Mouse (Mus musculus): ENCODE results near the gene Gm11627. TPM values are rescaled to one million over a fixed set of nuclear protein-coding genes. Genes with fewer than 3 reads are reported as not detected.

Gm11627 gene
- polyA plus RNA-seq, 1 experiment from 2014 or later: 7.3 TPM

DNA sequence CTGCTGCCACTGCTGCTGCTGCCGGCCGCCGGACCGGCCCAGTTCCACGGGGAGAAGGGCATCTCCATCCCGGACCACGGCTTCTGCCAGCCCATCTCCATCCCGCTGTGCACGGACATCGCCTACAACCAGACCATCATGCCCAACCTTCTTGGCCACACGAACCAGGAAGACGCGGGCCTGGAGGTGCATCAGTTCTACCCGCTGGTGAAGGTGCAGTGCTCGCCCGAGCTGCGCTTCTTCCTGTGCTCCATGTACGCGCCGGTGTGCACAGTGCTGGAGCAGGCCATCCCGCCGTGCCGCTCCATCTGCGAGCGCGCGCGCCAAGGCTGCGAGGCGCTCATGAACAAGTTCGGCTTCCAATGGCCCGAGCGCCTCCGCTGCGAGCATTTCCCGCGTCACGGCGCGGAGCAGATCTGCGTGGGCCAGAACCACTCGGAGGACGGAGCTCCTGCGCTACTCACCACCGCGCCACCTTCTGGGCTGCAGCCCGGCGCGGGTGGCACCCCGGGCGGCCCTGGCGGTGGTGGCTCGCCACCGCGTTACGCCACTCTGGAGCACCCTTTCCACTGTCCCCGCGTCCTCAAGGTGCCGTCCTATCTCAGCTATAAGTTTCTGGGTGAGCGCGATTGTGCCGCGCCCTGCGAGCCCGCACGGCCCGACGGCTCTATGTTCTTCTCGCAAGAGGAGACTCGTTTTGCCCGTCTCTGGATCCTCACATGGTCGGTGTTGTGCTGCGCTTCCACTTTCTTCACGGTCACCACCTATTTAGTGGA lies 25.7 kb upstream of the Gm11627 start:
- DNase-seq (ENCODE audit: low spot score) (no peak), ATAC-seq (ENCODE audit: low FRiP score) (peak; percentile 60)
- H3K9ac ChIP-seq (ENCODE audit: low read depth, low read length): peak overlapping the region; percentile 96
- H3K4me3 ChIP-seq (ENCODE audit: low read depth, low read length): peak overlapping the region; percentile 87
- WGBS: under 1% methylated on average over 70 of the region's 74 CpGs
- H3K4me1 ChIP-seq (replicated peaks; ENCODE audit: control insufficient read depth, insufficient read depth, low read length): peaks cover 19% of the 10 kb centered on the region
- no peaks in the 10 kb centered on the region for H3K36me3 ChIP-seq (ENCODE audit: control insufficient read depth, insufficient read depth, low read length)
- peak overlapping the region; percentile 78 for H3K4me2 ChIP-seq (replicated peaks; ENCODE audit: low read depth, low read length)
- H3K27me3 ChIP-seq (ENCODE audit: control insufficient read depth, insufficient read depth, low read length): no peaks in the 10 kb centered on the region
- peak overlapping the region; percentile 99 for H3K27ac ChIP-seq (ENCODE audit: low read depth, low read length)
- no peaks in the 10 kb centered on the region for H3K9me3 ChIP-seq (ENCODE audit: control insufficient read depth, low read length)

DNA sequence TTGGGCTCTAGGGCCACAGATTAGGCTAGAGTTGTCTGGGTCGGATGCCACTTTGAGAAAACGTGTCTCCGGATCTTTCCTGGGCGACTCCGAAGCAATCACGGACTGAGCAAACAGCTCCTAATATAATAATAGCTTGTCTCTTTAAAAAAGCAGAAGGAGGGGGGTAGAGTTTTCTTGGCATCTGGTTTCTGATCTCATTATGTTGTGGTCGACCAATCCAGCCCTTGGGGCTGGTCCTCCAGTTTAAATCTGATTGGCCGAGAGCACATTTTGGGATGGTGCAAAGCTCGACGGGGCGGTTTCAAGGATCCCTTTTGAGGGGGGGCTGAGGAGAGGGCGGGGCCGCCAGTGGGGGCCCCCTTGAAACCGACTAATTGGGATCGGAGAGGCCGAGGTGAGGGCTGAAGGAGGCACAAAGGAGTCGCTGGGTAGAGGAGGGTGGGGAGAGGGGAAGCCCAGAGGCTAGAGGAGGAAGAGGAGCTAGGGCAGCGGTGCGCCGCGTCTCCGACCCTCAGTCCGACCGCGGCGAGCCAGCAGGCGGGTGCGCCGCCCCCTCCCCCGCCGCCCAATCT lies 24.8 kb upstream of the Gm11627 start, which contains the start of gene Fzd2:
Gene Fzd2, plus strand, starts transcription at position 387 of the 575 bp plus-strand sequence.
- Histone ChIP-seq H3K4me2 (replicated peaks; ENCODE audit: low read depth, low read length) (peak within 1 kb of the TSS; percentile 78), H3K27ac (ENCODE audit: low read depth, low read length) (peak within 1 kb of the TSS; percentile 99), H3K4me1 (replicated peaks; ENCODE audit: control insufficient read depth, insufficient read depth, low read length) (peaks cover 15% of the 10 kb centered on the region), H3K4me3 (ENCODE audit: low read depth, low read length) (peak within 1 kb of the TSS; percentile 87), H3K9ac (ENCODE audit: low read depth, low read length) (peak within 1 kb of the TSS; percentile 96), H3K9me3 (ENCODE audit: control insufficient read depth, low read length) (no peaks in the 10 kb centered on the region), H3K36me3 (ENCODE audit: control insufficient read depth, insufficient read depth, low read length) (no peaks in the 10 kb centered on the region), H3K27me3 (ENCODE audit: control insufficient read depth, insufficient read depth, low read length) (no peaks in the 10 kb centered on the region)
- WGBS: under 1% methylated on average over 26 of the region's 31 CpGs
- DNase-seq (ENCODE audit: low spot score) (peak; percentile 98), ATAC-seq (ENCODE audit: low FRiP score) (peak; percentile 93)

DNA sequence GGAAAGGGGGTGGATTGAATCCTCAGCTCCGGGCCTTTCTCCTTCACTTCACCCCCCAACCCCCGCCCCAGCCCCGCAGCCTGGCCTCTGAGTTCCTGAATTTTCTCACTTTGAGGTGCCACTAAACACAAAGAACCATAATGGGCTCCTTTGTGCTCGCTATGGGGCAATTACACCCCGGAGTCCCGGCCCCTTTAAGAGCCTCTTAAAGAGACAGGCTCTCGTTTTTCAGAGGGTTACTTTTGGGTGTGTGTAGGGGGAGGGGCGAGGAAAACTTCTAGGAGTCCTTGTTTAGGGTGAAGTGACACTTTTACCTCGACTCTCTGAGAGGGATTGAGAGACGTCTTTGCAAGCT lies 24.2 kb upstream of the Gm11627 start:
- peaks cover 9% of the 10 kb centered on the region for H3K4me1 ChIP-seq (replicated peaks; ENCODE audit: control insufficient read depth, insufficient read depth, low read length)
- peak overlapping the region; percentile 87 for H3K4me3 ChIP-seq (ENCODE audit: low read depth, low read length)
- H3K36me3 ChIP-seq (ENCODE audit: control insufficient read depth, insufficient read depth, low read length): no peaks in the 10 kb centered on the region
- H3K9me3 ChIP-seq (ENCODE audit: control insufficient read depth, low read length): no peaks in the 10 kb centered on the region
- DNase-seq (ENCODE audit: low spot score) (peak; percentile 86), ATAC-seq (ENCODE audit: low FRiP score) (peak; percentile 71)
- H3K27me3 ChIP-seq (ENCODE audit: control insufficient read depth, insufficient read depth, low read length): no peaks in the 10 kb centered on the region
- peak overlapping the region; percentile 78 for H3K4me2 ChIP-seq (replicated peaks; ENCODE audit: low read depth, low read length)
- H3K9ac ChIP-seq (ENCODE audit: low read depth, low read length): peak overlapping the region; percentile 56
- peak overlapping the region; percentile 99 for H3K27ac ChIP-seq (ENCODE audit: low read depth, low read length)
- WGBS: 0% methylated on average over 10 of the region's 10 CpGs

DNA sequence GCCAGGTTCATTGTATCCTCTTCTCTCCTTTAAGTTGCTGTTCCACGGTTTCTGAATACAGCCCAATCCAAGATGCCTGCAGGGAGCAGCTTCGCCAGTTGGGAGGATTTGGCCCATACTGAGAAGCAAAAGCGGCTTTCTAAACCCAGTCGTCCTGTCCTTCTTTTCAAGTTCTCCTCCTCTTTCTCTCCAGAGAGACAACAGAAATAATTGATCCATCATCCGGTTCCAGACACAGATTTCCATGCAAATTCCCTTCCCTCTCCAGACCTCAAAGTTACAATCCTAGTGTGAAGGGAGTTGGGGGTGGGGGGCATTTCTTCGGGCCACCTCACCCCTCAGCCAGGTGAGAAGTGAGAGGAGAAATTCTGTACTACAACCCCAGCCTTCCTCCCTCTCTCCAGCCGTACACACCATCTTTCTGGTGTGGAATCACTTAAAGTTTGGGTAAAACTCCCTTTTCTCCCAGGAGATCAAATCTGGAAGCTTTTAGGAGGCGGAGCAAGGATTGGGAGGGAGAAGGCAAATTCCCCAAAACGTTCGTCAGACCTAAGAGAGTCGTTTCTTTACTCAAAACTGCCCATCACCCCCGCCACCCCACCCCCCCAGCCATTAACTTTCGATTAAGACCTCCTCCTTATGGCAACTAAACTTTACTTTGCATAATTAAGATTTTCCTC lies 23.7 kb upstream of the Gm11627 start:
- ATAC-seq (ENCODE audit: low FRiP score) (peak; percentile 3; the same call in 1 of the 2 replicates), DNase-seq (ENCODE audit: low spot score) (peak; percentile 72)
- peak overlapping the region; percentile 56 for H3K9ac ChIP-seq (ENCODE audit: low read depth, low read length)
- peak overlapping the region; percentile 87 for H3K4me3 ChIP-seq (ENCODE audit: low read depth, low read length)
- peak overlapping the region; percentile 78 for H3K4me2 ChIP-seq (replicated peaks; ENCODE audit: low read depth, low read length)
- H3K36me3 ChIP-seq (ENCODE audit: control insufficient read depth, insufficient read depth, low read length): no peaks in the 10 kb centered on the region
- no peaks in the 10 kb centered on the region for H3K9me3 ChIP-seq (ENCODE audit: control insufficient read depth, low read length)
- H3K27me3 ChIP-seq (ENCODE audit: control insufficient read depth, insufficient read depth, low read length): no peaks in the 10 kb centered on the region
- under 1% methylated on average over 13 of the region's 13 CpGs for WGBS
- peak overlapping the region; percentile 99 for H3K27ac ChIP-seq (ENCODE audit: low read depth, low read length)
- H3K4me1 ChIP-seq (replicated peaks; ENCODE audit: control insufficient read depth, insufficient read depth, low read length): peaks cover 5% of the 10 kb centered on the region; the same call in 1 of the 2 replicates

DNA sequence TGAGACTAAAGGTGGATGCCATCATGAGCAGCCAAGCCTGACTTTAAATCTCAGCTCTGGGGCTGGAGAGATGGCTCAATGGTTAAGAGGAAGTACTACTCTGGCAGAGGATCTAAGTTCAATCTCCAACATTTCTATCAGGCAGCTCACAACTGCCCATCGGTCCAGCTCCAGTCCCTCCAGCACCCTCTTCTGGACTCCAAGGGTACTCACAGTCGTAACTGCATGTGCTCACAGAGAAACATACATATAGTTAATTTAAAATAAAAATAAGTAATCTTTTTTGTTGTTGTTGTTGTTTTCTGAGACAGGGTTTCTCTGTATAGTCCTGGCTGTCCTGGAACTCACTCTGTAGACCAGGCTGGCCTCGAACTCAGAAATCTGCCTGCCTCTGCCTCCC lies 20.7 kb upstream of the Gm11627 start:
- H3K9ac ChIP-seq (ENCODE audit: low read depth, low read length): no peak overlapping the region
- no peaks in the 10 kb centered on the region for H3K9me3 ChIP-seq (ENCODE audit: control insufficient read depth, low read length)
- H3K4me2 ChIP-seq (replicated peaks; ENCODE audit: low read depth, low read length): no peak overlapping the region
- ATAC-seq (ENCODE audit: low FRiP score) (no peak), DNase-seq (ENCODE audit: low spot score) (no peak)
- WGBS: 82% methylated on average over 3 of the region's 3 CpGs
- H3K27ac ChIP-seq (ENCODE audit: low read depth, low read length): no peak overlapping the region
- peaks cover 9% of the 10 kb centered on the region for H3K4me1 ChIP-seq (replicated peaks; ENCODE audit: control insufficient read depth, insufficient read depth, low read length)
- H3K27me3 ChIP-seq (ENCODE audit: control insufficient read depth, insufficient read depth, low read length): no peaks in the 10 kb centered on the region
- H3K36me3 ChIP-seq (ENCODE audit: control insufficient read depth, insufficient read depth, low read length): no peaks in the 10 kb centered on the region
- H3K4me3 ChIP-seq (ENCODE audit: low read depth, low read length): no peak overlapping the region

DNA sequence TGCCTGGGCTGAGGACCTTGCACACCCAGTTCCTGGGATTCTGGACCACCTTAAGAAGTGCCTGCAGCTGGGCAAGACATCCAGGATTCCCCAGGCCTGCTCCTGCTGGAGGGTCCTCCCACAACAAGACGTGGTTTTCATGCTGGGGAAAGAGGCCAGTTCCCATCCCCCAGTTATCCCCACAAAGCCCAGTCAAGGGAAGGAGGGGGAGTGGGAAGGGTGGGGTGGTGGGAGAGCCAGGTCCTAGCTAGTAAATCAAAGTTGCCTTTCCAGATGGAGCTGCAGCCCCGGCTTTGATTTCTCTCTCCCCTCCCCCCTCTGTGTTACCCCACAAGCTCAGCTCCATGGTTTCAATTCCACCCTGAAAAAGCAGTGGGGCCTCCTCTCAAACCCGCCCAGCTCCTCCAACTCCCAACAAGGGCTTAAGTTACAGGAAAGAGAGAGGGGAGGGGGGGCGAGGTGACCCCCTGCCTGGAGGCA lies 16.1 kb upstream of the Gm11627 start:
- WGBS: 3% methylated on average over 4 of the region's 4 CpGs
- no peak overlapping the region for H3K4me2 ChIP-seq (replicated peaks; ENCODE audit: low read depth, low read length)

DNA sequence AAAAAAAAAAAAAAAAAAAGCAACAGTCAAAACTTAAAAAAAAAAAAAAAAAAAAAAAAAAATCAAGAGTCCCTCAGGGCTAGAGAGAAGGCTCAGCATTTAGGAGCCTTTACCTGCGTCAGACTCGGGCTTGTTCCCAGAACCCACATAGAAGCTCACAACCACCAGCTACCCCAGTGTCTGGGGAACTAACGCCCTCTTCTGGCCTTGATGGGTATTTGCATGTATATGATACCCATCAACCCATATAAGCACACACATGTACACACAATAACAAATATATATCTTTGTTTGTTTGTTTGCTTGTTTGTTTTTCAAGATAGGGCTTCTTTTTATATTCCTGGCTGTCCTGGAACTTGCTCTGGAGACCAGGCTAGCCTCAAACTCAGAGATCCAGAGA lies 8.3 kb upstream of the Gm11627 start:
- Histone ChIP-seq H3K27ac (ENCODE audit: low read depth, low read length) (no peak overlapping the region), H3K4me2 (replicated peaks; ENCODE audit: low read depth, low read length) (no peak overlapping the region), H3K4me1 (replicated peaks; ENCODE audit: control insufficient read depth, insufficient read depth, low read length) (0 out of 2 replicates have a peak, but pooled peaks cover under 1% of the 10 kb centered on the region), H3K9ac (ENCODE audit: low read depth, low read length) (no peak overlapping the region), H3K9me3 (ENCODE audit: control insufficient read depth, low read length) (no peaks in the 10 kb centered on the region), H3K36me3 (ENCODE audit: control insufficient read depth, insufficient read depth, low read length) (no peaks in the 10 kb centered on the region), H3K4me3 (ENCODE audit: low read depth, low read length) (no peak overlapping the region), H3K27me3 (ENCODE audit: control insufficient read depth, insufficient read depth, low read length) (no peaks in the 10 kb centered on the region)
- ATAC-seq (ENCODE audit: low FRiP score): no peak
- WGBS: 81% methylated on average over 3 of the region's 3 CpGs
- no peak for DNase-seq (ENCODE audit: low spot score)

More for the DNA sequence above, 16.1 kb upstream of the Gm11627 start:
- Histone ChIP-seq H3K4me3 (ENCODE audit: low read depth, low read length) (no peak overlapping the region), H3K9me3 (ENCODE audit: control insufficient read depth, low read length) (no peaks in the 10 kb centered on the region), H3K4me1 (replicated peaks; ENCODE audit: control insufficient read depth, insufficient read depth, low read length) (peaks cover 5% of the 10 kb centered on the region; the same call in 1 of the 2 replicates), H3K27me3 (ENCODE audit: control insufficient read depth, insufficient read depth, low read length) (no peaks in the 10 kb centered on the region), H3K27ac (ENCODE audit: low read depth, low read length) (peak overlapping the region; percentile 61; the same call in 1 of the 2 replicates), H3K9ac (ENCODE audit: low read depth, low read length) (peak overlapping the region; percentile 16; the same call in 1 of the 2 replicates), H3K36me3 (ENCODE audit: control insufficient read depth, insufficient read depth, low read length) (no peaks in the 10 kb centered on the region)
- peak; percentile 52 for DNase-seq (ENCODE audit: low spot score)
- no peak; the same call in 1 of the 2 replicates for ATAC-seq (ENCODE audit: low FRiP score)

DNA sequence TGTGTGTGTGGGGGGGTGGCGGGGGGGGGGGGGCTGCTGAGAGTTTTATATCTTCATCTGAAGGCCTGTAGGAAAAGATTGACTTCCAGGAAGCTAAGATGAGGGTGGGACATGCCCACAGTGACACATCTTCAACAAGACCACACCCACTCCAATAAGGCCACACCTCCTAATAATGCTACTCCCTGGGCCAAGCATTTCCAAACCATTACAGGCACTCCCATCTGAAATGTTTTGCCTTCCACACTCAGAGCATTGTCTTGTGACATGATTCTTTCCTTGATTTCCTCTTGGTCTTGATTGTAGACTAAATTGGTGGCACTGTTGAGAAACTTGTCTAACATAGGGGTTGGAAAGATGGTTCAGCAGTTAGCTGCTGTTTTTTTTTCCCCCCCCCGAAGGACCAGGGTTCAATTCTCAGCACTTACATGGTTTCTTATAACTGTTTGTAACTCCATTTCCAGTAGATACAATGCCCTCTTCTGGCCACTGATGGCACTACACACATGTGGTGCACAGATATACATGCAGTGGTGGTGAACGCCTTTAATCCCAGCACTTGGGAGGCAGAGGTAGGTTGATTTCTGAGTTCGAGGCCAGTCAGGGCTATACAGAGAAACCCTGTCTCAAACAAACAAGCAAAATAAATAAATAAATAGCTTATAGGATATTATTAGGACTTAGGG lies 7.3 kb upstream of the Gm11627 start:
- no peak for DNase-seq (ENCODE audit: low spot score)
- H3K4me3 ChIP-seq (ENCODE audit: low read depth, low read length): no peak overlapping the region
- 90% methylated on average over 4 of the region's 4 CpGs for WGBS
- no peaks in the 10 kb centered on the region for H3K36me3 ChIP-seq (ENCODE audit: control insufficient read depth, insufficient read depth, low read length)
- H3K9me3 ChIP-seq (ENCODE audit: control insufficient read depth, low read length): no peaks in the 10 kb centered on the region
- H3K27me3 ChIP-seq (ENCODE audit: control insufficient read depth, insufficient read depth, low read length): no peaks in the 10 kb centered on the region
- H3K4me2 ChIP-seq (replicated peaks; ENCODE audit: low read depth, low read length): no peak overlapping the region
- H3K4me1 ChIP-seq (replicated peaks; ENCODE audit: control insufficient read depth, insufficient read depth, low read length): 0 out of 2 replicates have a peak, but pooled peaks cover 3% of the 10 kb centered on the region
- no peak overlapping the region for H3K9ac ChIP-seq (ENCODE audit: low read depth, low read length)
- no peak overlapping the region for H3K27ac ChIP-seq (ENCODE audit: low read depth, low read length)
- no peak for ATAC-seq (ENCODE audit: low FRiP score)

Measured in hindbrain, embryonic 11.5 days (tissue).